ENCODE assay signal across 8 mouse cellular contexts in the genomic region with DNA sequence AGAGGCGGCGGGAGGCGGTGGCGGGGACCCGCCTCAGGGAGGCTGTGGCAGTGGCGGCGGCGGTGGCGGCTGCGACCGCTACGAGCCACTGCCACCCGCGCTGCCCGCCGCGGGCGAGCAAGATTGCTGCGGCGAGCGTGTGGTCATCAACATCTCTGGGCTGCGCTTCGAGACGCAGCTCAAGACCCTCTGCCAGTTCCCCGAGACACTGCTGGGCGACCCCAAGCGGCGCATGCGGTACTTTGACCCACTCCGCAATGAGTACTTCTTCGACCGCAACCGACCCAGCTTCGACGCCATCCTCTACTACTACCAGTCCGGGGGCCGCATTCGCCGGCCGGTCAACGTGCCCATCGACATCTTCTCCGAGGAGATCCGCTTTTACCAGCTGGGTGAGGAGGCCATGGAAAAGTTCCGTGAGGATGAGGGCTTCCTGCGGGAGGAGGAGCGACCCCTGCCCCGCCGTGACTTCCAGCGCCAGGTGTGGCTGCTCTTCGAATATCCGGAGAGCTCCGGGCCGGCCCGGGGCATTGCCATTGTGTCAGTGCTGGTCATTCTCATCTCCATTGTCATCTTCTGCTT. TPM values are rescaled to one million over a fixed set of nuclear protein-coding genes. Genes with fewer than 3 reads are reported as not detected.
DNase-seq lines count a peak whose midpoint lies in the region; ATAC-seq and TF ChIP-seq lines count a peak whose summit lies in the region.

No protein-coding gene starts in this region.

- H3K27me3 ChIP-seq in kidney, embryonic 14.5 days (ENCODE audit: control insufficient read depth, insufficient read depth, low read length), result peaks cover 5% of the 10 kb centered on the region
- H3K27me3 ChIP-seq in heart, embryonic 13.5 days (replicated peaks), result peaks cover 35% of the 10 kb centered on the region
- peaks cover 12% of the 10 kb centered on the region for H3K27me3 ChIP-seq in midbrain, embryonic 12.5 days
- no peaks in the 10 kb centered on the region for H3K27me3 ChIP-seq in stomach, postnatal 0 days (ENCODE audit: control insufficient read depth, insufficient read depth, low read length)

- peak overlapping the region; percentile 69 for H3K9ac ChIP-seq in kidney, embryonic 14.5 days (ENCODE audit: low read depth, low read length)
- peak overlapping the region; percentile 83 for H3K9ac ChIP-seq in heart, embryonic 13.5 days
- H3K9ac ChIP-seq in midbrain, embryonic 12.5 days (replicated peaks), result peak overlapping the region; percentile 86
- peak overlapping the region; percentile 61 for H3K9ac ChIP-seq in stomach, postnatal 0 days (ENCODE audit: low read length)

- peak overlapping the region; percentile 63 for H3K4me3 ChIP-seq in kidney, embryonic 14.5 days (ENCODE audit: low read length)
- peak overlapping the region; percentile 69 for H3K4me3 ChIP-seq in heart, embryonic 13.5 days
- H3K4me3 ChIP-seq in midbrain, embryonic 12.5 days, result peak overlapping the region; percentile 79
- H3K4me3 ChIP-seq in stomach, postnatal 0 days (ENCODE audit: low read depth, low read length), result peak overlapping the region; percentile 61

- ATAC-seq in kidney, embryonic 14.5 days (ENCODE audit: low FRiP score, low TSS enrichment), result no peak; the same call in 1 of the 2 replicates
- 0 out of 2 replicates have a peak, but pooled peaks have one; percentile 5 for ATAC-seq in heart, embryonic 13.5 days (ENCODE audit: extremely low read depth, insufficient number of reproducible peaks, low FRiP score, low TSS enrichment)
- peak; percentile 67; the same call in 1 of the 2 replicates for ATAC-seq in midbrain, embryonic 12.5 days (ENCODE audit: low FRiP score, low read depth)
- no peak; the same call in 1 of the 2 replicates for ATAC-seq in stomach, postnatal 0 days (ENCODE audit: low FRiP score, low TSS enrichment)

- WGBS in kidney, embryonic 14.5 days, result 1% methylated on average over 47 of the region's 55 CpGs
- WGBS in heart, embryonic 13.5 days, result under 1% methylated on average over 52 of the region's 55 CpGs
- WGBS in midbrain, embryonic 12.5 days, result 1% methylated on average over 54 of the region's 55 CpGs
- WGBS in stomach, postnatal 0 days, result under 1% methylated on average over 40 of the region's 55 CpGs

- no peaks in the 10 kb centered on the region for H3K36me3 ChIP-seq in kidney, embryonic 14.5 days (ENCODE audit: control insufficient read depth, insufficient read depth, low read length)
- no peaks in the 10 kb centered on the region for H3K36me3 ChIP-seq in heart, embryonic 13.5 days
- no peaks in the 10 kb centered on the region for H3K36me3 ChIP-seq in midbrain, embryonic 12.5 days
- no peaks in the 10 kb centered on the region for H3K36me3 ChIP-seq in stomach, postnatal 0 days (ENCODE audit: control insufficient read depth, insufficient read depth, low read length)

- no peak for TF ChIP-seq EP300 in stomach, postnatal 0 days (optimal IDR thresholded peaks at IDR 0.05)

- TF ChIP-seq CTCF in stomach, postnatal 0 days (IDR thresholded peaks at IDR 0.05; ENCODE audit: low read depth), result peak; percentile 20; the same call in 1 of the 2 replicates

- H3K4me1 ChIP-seq in kidney, embryonic 14.5 days (ENCODE audit: control insufficient read depth, insufficient read depth, low read length), result no peaks in the 10 kb centered on the region
- peaks cover 21% of the 10 kb centered on the region for H3K4me1 ChIP-seq in heart, embryonic 13.5 days
- H3K4me1 ChIP-seq in midbrain, embryonic 12.5 days, result peaks cover 53% of the 10 kb centered on the region
- no peaks in the 10 kb centered on the region for H3K4me1 ChIP-seq in stomach, postnatal 0 days (replicated peaks; ENCODE audit: control insufficient read depth, insufficient read depth)

- H3K9me3 ChIP-seq in kidney, embryonic 14.5 days (ENCODE audit: control insufficient read depth, low read length), result no peaks in the 10 kb centered on the region
- no peaks in the 10 kb centered on the region for H3K9me3 ChIP-seq in heart, embryonic 13.5 days
- H3K9me3 ChIP-seq in midbrain, embryonic 12.5 days, result no peaks in the 10 kb centered on the region
- no peaks in the 10 kb centered on the region for H3K9me3 ChIP-seq in stomach, postnatal 0 days (ENCODE audit: control insufficient read depth, low read length)

- peak overlapping the region; percentile 89 for H3K4me2 ChIP-seq in kidney, embryonic 14.5 days (replicated peaks; ENCODE audit: low read depth, low read length)
- peak overlapping the region; percentile 98 for H3K4me2 ChIP-seq in heart, embryonic 13.5 days
- H3K4me2 ChIP-seq in midbrain, embryonic 12.5 days (replicated peaks), result peak overlapping the region; percentile 88
- peak overlapping the region; percentile 99 for H3K4me2 ChIP-seq in stomach, postnatal 0 days (replicated peaks; ENCODE audit: low read depth)

- H3K27ac ChIP-seq in kidney, embryonic 14.5 days (ENCODE audit: low read depth, low read length), result no peak overlapping the region
- H3K27ac ChIP-seq in heart, embryonic 13.5 days (replicated peaks), result no peak overlapping the region
- peak overlapping the region; percentile 79 for H3K27ac ChIP-seq in midbrain, embryonic 12.5 days (replicated peaks)
- no peak overlapping the region for H3K27ac ChIP-seq in stomach, postnatal 0 days (replicated peaks)

- DNase-seq in kidney, adult 9 months, result no peak
- peak; percentile 18 for DNase-seq in cerebellum, adult 9-11 months
- DNase-seq in layer of hippocampus, postnatal 14 days (ENCODE audit: low spot score in 2 of 2), result peak; percentile 29 to 34
- DNase-seq in stomach, postnatal 0 days (ENCODE audit: low spot score), result peak; percentile 15
- DNase-seq in adrenal gland, adult 2 months, result no peak

RNA-seq across cellular contexts. Expression of gene Kcna3, which starts 0.6 kb away (rescaled TPM):
- 0.91 and 1.6 TPM in 2 replicates for polyA plus RNA-seq in kidney, embryonic 14.5 days (2014; fragmentation: Nextera tagmentation; extraction: Ambion mirVana)
- 0.74 and 0.90 TPM in 2 replicates for polyA plus RNA-seq in heart, embryonic 13.5 days (2015; fragmentation: Nextera tagmentation; extraction: Ambion mirVana)
- total RNA-seq in layer of hippocampus, postnatal 14 days (2021), result 10 to 100 TPM; 13.8 to 17.1 TPM
- 8.9 and 10.1 TPM in 2 replicates for polyA plus RNA-seq in midbrain, embryonic 12.5 days (2016; fragmentation: Nextera tagmentation; extraction: Ambion mirVana)
- 0.15 and 0.34 TPM in 2 replicates for polyA plus RNA-seq in stomach, postnatal 0 days (2015; fragmentation: Nextera tagmentation; extraction: Ambion mirVana)
- 1 to 10 TPM in 1 of 2 experiments, under 1 TPM in 1; 0.78 to 1.0 TPM for total RNA-seq in adrenal gland, adult 2 months (2021)
- 1.1 and 1.3 TPM in 2 replicates for polyA plus RNA-seq in adrenal gland, adult 2 months (2012; rRNA removed)

Comparison
In these comparisons a context has a peak if more than half of its experiments do, and no peak if none do; other contexts are left out.
1. ATAC-seq: peak in heart, embryonic 13.5 days (single experiment) and midbrain, embryonic 12.5 days (single experiment); none in kidney, embryonic 14.5 days (single experiment) and stomach, postnatal 0 days (single experiment).
2. DNase-seq: peak in cerebellum, adult 9-11 months (single experiment), layer of hippocampus, postnatal 14 days (2 of 2) and stomach, postnatal 0 days (single experiment); none in kidney, adult 9 months (single experiment) and adrenal gland, adult 2 months (single experiment).
3. Peak in every context shown above with its lines, with median percentiles within 50 percentile points of each other: H3K4me2 ChIP-seq, H3K4me3 ChIP-seq and H3K9ac ChIP-seq.